Mouse (Mus musculus) cerebellum, adult 18-20 months (tissue): Measurements from ENCODE around the gene Panx1.

ENCODE experiments used
- DNase-seq, 2 experiments: peaks; one replicate each; pipeline ENCODE4 v3.0.0; 2021

The Panx1 gene

DNA sequence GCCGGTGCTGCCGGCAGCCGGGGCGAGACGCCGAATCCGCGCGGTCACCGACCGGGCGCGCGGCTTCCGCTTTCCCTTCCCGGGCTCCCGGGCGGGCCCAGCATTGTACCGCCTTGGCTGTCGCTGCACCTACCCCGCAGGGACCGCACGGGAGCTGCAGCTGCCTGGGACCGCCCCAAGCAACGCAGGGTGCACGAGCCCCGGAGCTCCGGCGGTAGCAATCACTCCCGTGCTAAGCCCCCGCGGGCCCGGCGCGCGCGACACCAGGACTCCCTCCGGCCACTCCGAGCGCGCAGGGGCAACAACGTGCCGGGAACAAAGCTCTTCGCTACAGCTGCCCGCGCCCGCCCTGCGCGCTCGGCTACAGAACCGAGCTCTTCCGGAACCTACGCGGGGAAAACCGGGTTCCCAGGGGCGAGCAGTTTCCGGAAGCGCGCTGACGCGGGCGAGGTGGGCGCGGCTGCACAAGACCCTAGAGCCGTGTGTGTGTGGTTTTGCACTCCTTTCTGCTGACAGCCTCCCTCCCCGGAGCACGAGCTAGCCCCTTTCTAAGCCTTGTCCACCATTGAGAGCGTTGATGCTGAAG lies at the start of gene Panx1:
Gene Panx1 (minus strand): TSS at position 395 of the 586 bp plus-strand sequence.
- DNase-seq: peak in 1 of 2 experiments; percentile 27

DNA sequence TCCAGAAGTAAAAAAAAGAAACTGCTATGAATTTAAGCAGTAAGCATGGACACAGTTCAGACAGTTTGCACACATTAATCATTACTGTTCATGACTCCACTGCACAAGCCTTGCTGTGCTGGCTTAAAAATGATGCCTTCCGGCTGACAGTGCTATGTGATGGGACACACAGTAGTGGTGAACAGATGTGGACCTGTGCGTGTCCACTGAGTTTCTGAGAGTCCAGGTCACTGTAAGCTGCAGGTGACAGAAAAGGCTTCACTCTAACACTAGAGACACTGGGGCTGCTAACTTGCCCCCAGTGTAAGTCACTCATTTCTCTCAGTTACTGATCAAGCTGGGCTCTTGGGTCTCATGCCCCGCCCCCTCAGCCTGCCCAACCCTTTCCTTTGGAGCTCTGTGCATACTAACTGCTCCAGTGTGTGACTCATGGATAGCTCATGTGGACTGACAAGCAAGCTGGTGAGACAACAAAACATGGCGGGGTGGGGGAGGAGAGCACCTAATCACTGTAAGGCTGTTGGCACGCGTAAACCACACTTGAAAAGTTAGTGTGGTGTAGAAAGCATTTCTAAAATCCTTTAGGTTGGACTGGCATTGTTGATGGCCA lies 23.5 kb upstream of the Panx1 start:
- no peak for DNase-seq

DNA sequence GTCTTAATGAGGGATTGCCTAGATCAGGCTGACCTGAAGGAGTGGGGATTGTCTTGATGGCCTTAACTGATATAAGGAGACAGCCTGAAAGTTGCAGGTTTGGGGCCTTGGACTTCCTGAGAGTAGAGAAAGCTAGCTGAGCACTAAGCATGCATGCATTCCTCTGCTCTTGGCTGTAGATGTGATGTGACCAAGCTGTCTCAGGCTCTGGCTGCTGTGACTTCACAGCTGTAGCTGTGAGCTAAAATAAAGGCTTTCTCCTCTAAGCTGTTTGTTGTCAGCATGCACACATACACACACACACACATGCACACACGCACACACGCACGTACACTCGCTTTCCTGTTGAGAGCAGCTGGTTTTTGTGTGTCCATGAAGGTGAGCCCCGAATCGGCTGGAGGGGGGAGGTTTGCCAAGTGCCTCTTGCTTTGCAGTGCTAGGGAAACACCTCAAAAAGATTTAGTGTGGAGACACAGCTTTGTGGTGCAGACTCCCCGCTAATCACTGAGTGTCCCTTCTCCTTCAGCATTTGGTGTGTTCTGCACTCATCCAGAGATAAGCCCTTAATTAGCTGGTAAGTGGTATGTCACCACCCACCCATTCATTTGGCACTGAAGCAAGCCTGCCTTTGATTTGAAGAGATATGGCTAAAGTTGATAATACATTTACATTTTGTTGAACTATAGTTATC lies 22.9 kb upstream of the Panx1 start:
- no peak for DNase-seq

DNA sequence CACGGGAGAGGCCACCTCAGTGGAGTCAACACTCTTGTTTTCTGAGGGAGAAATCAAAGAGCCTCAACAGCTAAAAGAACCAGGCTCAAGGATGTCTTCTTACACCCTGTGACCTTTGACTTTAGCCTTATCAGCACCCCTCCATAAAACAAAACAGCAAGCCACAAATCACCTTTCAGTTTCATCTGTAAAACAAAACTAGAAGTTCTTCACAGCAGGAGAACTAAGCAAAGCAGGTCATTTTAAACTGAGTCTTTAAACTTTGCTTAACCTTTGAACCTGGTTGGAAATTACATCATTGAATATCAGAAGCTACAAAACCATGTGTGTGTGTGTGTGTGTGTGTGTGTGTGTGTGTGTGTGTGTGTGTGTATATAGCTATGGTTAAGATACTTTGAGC lies 18.9 kb upstream of the Panx1 start:
- no peak for DNase-seq

DNA sequence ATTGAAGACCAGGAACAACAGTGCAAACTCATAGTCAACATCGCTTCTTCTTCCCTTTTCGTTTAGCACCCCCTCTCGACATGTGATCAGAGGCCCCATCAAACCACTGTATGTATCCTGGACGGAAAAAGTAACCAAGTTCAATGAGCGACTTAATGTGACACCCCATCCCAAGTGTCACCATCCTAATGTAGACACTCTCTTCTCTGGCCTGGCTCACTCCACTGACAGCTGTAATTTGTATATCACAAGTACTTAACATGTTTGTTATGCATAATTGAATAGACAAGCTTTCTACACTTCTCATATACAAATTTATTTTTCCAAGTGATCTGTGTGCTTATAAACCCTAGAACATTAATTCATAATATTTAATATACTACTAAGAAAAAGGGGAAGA lies 15.6 kb upstream of the Panx1 start:
- DNase-seq: no peak

DNA sequence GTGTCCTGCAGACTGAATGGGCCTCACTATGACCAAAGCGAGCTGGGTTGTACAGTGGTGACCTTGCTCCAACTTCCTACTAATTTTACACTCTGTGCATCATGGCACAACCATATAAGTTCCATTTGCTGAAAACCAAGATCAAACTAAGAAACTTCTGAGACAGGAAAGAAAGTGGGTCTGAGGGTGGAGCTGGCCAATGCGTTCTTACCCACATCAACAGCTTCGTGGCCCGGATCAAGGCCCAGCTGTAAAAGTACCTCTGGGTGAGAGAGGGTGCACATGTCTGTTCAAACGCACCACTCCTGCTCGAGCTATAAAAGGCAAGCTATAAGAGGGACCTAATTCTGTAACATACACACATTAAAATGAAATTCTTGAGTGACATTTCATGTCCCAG lies 14.7 kb upstream of the Panx1 start:
- no peak for DNase-seq

DNA sequence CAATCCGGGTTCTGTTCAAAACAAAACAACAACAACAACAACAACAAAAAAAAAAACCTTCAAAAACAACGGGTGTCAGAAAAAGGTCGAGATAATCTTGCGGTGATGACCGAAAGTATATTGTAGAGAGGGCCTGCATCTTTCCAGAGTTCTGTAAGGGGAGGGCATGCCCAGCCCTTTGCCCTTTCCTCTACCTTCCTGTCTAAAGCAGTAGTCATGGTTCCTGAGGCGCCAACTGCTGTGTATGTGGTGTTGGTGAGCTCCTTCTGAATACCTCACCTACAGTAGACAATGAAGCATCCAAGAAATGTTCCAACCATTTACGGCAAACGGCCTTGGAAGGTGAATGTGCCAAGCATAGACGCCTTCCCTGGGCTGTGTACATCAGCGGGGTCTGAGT lies 462 bp upstream of the Panx1 start:
- DNase-seq: no peak

DNA sequence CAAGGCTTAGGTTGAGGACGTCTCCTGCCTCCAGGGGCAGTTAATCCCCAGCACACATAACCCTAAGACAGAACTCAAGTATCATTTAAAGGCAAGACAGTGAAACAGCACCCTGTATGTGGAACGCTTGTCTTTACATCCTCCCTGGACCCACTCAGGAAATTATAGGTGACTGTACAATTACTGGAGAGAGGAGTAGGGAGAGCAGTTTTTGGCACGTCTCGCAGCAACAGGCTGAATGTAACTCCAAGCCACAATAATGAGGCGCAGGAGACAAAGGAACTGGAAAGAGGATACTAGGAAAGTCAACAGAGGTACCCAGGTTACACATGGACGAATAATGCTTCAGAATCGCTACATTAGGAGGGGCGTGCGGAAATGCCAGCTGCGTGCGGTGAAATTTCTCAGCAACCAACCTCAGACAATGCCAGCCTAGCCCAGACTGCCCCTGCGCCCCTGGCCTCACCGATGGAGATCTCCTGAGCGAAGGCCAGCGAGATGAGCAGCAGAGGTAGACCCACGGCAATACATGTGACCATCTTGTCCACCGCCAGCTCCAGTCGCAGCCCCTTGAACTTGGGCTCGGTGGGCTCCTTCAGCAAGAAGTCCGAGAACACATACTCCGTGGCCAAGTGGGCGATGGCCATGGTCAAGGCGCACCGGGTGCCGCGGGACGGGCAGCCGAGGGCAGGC lies 741 bp downstream of the Panx1 start:
- DNase-seq: peak in 1 of 2 experiments; percentile 6

DNA sequence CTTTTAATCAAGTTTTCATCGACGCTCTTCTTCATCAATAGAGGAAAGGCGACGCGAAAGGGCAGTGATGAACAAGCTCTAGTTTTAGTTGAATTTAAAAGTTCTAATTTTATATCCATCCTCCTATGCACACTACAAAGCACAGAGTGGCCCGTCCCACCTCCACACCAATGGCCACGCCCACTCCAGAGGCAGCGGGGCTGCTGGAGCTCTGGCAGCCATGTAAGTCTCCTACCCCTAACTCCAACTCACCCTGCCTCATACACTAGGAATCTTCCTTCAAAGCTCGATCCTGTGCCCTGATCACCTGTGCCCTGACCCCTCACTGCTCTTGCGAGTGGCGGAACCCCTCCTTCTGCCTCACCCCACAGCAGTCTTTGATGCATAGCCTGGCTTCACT lies 3.7 kb downstream of the Panx1 start:
- DNase-seq: no peak

DNA sequence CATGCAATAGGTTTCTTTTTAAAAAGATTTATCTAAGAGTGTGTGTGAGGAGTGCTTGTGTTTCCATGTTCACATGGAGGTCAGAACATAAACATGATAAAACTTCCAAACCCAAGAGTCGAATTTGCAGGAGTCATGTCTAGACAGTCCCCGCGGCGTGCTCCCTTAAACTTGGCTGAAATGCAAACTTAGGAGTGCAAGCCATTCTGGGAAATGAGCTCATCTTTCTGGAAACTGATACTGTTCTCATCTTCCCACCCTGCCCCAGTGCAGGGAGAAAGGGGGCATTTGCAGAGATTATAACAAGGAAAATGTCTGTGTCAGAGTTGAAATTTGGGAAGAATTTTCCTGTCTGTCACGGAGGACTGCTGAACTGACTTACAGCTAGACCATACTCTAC lies 5.4 kb downstream of the Panx1 start:
- no peak for DNase-seq

DNA sequence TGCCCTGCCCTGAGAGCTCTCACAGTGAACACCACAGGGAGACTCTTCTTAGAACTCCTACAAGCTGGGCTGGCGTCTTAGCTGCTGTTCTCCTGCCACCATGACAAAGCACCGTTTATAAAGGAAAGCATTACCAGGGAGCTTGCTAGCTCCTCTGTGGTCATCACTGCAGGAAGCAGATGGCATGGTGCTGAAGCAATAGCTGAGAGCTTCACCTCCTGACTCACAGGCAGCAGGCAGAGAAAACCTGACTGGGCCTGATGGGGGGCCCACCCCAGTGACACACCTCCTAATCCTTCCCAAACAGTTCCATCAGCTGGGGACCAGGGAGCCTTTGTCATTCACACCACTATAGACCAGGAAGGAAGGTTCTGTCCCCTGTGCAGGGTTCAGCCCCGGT lies 7.6 kb downstream of the Panx1 start:
- DNase-seq: no peak

DNA sequence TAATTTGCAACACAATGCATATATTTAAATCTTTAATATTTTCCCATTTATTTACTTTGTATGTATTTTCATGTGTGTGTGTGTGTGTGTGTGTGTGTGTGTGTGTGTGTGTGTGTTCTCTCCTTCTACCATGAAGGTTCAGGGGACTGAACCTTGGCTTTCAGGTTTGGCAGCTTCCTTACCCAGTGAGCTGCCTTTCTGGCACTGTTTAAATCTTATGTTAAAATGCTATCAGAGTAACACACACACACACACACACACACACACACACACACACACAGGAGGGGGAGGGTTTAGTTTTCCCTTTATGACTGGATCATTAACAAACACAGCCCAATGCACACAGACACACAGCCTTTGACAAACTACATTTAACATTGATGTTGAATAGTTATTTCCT lies 8.0 kb downstream of the Panx1 start:
- DNase-seq: no peak

DNA sequence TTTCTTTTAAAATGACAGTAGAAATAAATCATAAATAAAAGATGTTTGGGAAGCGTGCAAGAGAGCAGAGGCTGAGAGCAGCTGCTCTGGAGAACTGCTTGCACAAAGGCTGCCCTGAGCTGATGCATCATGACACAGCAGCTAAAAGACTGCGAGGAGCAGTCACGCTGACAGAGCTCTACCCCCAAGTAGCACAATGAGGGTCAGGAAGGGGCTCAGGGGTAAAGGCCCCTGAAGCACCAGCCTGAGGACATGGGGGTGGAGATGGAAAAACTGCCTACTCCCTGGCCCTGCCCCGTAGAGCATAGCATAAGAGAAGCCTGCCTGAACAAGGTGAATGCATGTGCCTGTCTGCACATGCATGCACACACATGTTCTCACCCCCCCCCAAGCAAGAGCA lies 8.5 kb downstream of the Panx1 start:
- DNase-seq: no peak

DNA sequence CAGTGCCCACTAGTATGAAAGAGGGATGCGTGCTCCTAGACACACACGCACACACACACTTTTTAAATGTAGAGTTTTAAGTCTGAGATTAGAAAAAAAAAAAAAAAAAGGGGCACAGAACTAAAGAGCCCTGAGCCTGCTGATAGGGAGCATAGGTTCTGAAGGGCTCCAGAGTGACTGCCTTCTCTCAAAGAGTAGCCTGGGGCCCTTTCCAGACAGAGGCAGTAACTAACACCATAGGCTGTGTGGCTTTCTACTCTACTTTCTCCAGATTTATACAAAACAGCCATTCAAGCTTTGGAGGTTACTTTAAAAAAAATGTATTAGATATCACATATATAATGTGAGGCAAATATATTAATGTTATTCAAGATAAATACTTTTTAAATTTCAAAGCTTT lies 8.9 kb downstream of the Panx1 start:
- no peak for DNase-seq

DNA sequence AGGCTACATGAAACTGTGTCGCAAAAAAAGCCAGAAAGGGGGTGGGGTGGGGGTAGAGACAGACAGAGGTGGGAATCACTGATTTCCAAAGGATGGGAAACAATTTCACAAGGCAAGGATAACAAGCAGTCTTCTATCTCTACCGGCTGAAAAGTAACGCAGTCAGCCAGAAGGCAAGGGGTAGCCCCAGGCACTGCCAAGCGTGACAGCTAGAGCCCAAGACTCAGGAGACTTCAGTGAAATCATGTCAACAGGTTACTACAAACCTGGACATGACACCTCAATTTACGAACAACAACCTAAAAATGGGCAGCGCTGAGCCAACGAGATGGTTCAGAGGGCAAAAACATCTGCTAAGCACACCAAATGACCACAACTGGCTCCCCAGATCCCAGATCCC lies 9.3 kb downstream of the Panx1 start:
- DNase-seq: no peak

DNA sequence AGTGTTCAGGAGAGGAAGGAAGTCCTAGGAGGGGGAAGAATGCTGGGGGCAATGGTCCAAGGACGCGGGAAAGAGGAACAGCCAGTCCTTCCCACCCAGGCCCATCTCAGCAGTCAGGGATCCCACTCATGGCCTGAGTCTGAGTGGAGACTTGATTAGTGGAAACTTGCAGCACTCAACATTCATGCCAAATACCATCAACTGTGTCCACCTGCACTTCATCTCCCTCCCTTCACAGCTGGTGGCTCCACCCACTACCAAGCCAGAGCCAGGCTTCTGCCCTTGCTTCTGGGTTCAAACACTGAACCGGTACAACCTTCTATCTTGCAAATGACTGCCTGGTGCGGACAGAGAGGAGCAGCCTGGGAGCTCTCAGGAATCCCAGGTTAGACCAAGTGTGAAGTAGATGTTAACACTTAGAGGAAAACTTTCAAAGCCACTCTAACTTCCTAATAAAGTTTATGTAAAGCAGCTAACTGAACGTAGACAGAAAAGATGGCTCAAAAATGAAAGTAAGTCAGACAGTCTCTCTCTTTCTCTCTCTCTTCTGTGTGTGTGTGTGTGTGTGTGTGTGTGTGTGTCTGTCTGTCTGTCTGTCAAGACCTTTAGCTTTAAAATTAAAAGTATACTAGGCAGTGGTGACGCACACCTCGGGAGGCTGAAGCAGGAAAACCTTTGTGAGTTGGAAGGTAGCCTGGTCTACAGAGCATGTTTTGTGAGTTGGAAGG lies 10.6 kb downstream of the Panx1 start:
- no peak for DNase-seq

DNA sequence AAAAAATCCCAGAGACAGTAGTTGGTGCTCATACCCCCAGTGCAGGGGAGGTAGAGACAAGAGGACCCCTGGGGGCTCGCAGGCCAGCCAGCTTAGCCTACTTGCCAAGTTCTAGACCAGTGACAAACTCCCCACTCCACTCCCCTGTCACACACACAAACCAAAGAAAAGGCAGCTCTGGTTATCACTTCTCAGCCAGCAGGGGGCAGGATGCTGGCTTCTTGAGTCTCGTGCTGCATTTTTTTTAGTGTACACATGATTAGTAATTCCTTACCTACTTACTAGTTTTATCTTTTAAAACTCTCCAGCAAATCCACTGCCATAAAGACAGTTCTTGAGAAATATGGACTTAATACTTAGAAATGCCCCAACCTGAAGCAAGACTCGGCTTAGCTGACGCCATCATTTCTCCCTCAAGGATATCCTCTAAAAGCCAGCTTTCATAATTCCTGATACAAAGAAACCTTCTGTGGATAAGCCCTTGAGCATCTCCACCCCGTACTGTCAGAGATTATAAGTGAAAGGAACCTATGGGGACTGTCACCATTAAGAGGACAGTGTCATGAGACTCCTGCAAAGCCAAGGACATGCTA lies 11.6 kb downstream of the Panx1 start:
- peak in 1 of 2 experiments; percentile 22 for DNase-seq

DNA sequence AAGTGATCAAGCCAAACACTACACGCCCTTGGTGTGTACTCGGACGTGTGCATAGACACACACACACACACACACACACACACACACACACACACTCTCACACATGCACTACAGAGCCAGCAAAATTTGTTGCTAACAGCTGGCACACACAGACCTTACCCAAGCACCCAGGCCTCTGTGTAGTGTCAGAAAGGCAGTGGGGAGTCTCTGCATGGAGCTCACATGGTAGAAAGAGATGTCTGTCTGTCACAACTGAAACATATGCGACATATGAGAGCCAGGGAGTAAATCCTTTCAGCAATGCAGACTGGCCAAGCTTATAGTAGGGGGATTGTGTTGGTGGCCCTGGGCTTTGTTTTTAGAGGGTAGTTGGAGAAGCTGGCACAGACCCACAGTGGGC lies 12.5 kb downstream of the Panx1 start:
- no peak for DNase-seq

DNA sequence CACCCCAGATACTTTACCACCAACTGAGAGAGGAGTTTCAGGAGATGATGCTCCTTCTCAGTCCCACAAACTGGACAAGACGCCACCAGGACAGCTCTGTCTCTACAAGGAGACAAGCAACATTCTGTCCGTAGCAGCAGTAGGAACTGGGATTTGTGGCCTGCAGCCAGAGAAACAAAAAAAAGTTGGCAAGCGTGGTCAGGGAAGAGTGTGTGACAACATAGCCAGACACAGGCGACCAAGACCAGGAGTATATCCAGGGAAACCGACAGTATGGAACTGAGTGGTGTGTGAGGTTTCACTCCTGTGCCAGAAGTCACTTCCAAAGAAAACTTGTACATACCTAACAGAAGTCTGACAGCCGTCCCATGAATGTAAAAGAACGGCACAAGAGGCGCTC lies 14.5 kb downstream of the Panx1 start:
- DNase-seq: peak; percentile 22 to 33

DNA sequence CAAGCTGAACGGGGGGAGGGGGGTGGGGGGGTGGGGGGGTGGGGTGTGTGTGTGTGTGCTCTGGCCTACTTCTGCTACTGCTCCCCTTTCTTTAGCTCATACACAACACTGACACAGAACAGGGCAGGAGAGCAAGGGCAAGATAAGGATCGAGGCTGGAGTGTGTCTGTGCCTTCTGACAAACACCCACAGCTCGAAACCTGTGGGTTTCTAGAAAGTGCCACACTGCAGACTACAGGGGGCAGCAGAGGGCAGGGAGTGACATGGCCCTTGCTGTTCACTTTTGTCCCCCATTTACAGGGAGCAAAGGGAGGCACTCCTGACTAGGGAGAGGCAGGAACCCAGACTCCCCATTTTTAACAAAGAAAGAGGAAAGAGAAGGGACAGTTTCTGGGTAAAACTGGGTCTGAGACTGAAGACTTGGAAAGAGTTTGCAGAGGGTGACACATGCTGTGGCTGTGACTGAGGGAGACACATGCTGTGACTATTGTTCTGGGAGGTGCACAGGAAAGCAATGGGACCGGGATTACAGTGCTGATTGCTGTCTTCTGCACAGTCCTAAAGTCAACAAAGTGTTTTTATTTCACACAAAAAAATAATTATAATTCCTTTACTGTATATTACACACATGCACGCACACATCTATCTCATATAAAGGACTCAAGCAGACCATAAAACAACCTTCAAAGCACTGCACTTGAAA lies 16.1 kb downstream of the Panx1 start:
- DNase-seq: peak; percentile 13 to 41

DNA sequence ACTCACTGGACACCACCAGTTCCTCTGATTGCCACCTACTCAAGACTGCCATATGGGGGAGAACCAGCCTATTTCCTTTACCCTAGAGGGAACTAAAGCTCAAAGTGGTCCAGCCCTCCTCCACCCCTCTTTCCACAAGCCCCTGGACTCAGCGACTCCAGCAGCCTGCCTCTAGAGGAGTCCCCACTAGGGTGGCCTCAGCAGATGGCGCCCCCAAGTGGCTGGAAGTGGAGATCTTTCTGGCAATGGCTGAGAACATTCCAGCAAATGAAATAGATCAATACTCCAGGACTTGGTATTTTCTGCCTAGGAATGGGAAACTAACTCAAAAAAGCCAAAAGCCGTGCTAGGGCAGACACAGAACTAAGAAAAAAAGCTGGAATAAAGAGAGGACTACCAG lies 17.6 kb downstream of the Panx1 start:
- no peak for DNase-seq

DNA sequence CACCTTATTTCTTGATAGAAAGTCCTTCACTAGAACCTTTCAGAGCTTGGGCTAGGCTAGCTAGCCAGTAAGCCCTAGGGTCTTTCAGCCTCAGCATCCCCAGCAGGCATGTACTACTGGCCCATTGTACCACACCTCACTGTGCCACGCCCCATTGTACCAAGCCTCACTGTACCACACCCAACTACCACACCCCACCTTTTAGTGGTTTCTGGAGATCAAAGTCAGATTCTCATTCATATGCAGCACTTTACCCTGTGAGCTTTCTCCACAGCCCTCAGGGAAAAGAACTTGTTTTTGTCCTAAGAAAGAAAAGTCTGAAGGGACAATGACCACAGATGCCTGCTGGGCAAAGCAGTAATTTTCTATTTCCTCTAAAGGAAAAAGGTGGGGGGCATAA lies 22.2 kb downstream of the Panx1 start:
- DNase-seq: no peak
